Mouse (Mus musculus): ENCODE data around the gene Gm11032. TPM values are rescaled to one million over a fixed set of nuclear protein-coding genes. Genes with fewer than 3 reads are reported as not detected.
"Not testable (repeated sequence)": the region's sequence is repeated elsewhere in the genome, so short reads cannot be mapped to it uniquely, and the experiment has no call there.

Gene Gm11032
- total RNA-seq, 2 experiments from 2014 or later: not detected

DNA sequence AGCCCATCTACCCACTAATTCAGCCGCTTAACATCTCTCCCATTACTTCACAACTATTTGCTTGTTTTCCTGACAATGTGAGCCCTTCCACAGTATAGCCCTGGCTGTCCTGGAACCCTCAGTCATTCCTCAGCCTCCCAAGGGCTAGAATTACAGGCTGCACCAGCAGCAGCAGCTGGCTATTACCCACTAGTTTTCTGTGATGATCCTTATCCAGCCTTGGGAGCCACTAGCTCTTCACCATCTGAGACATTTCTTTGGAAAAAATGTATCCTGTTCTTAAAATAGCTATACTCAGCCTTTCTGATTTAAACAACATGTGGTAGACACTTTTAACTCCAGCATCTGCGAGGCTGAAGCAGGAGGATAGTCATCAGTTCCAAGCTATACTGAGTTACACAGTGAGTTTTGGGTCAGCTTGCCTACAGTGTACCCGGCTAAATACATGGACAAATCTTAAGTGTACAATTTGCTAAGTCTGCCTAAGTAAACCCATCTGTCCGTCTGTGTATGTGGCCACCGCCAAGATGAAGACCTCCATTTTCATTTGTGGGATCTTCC is 17.0 kb downstream of the Gm11032 start:
- peak overlapping the region; percentile 87 for H3K27ac ChIP-seq
- no peak for DNase-seq (ENCODE audit: low spot score in 2 of 2)
- no peak for TF ChIP-seq CTCF (conservative IDR thresholded peaks at IDR 0.05)
- peak overlapping the region; percentile 66 for H3K4me3 ChIP-seq

- peak within 1 kb of the TSS; percentile 87 for H3K27ac ChIP-seq
- peak within 1 kb of the TSS; percentile 66 for H3K4me3 ChIP-seq
- DNase-seq (ENCODE audit: low spot score in 2 of 2): peak; percentile 87 to 88
- TF ChIP-seq CTCF (conservative IDR thresholded peaks at IDR 0.05): peak; percentile 44; the same call in 1 of the 2 replicates
Measured at GRCm38 (mm10) chr11:4637534-4638234, 17.8 kb downstream of the Gm11032 start, which contains the start of gene Ascc2. Ascc2 (plus strand) TSS chr11:4637747.

DNA sequence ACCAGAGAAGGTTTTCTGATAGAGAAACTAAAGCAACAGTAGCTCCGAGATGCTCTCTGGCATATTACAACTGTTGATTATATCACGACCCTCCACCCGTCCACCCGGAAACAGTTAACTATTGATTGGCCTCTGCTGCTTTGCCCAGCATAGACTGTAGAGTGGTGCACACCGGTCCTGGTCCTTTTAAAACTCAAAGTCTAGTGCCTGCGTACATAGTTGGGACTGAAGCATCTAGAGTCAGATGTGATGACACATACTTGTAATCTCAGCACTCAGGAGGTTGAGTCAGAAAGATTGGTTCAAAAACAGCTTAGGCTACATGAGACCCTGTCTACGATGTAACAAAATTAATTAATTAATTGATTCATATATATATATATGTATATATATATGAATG is 18.4 kb downstream of the Gm11032 start:
- peak overlapping the region; percentile 66 for H3K4me3 ChIP-seq
- no peak for DNase-seq (ENCODE audit: low spot score in 2 of 2)
- TF ChIP-seq CTCF (conservative IDR thresholded peaks at IDR 0.05): no peak
- H3K27ac ChIP-seq: peak overlapping the region; percentile 87

DNA sequence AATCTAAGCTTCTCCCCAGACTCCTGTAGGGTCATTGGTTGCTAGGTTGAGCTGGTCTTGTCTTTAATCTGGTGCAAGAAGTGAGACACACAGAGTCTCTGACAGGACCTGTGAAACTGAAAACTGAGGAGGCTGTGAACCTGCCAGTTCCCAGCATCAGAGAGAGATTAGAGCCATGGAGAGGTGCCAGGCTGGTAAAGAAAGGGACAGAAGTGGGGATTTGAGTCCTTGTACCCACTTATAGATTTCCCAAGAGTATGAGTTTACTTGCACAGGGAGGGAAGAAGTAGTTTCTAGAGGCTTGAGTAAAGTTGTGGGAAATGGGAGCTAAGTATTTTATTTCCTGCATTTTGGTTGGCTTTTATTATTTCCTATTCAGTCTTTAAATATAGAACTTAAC is 21.3 kb downstream of the Gm11032 start:
- TF ChIP-seq CTCF (conservative IDR thresholded peaks at IDR 0.05): no peak
- no peak overlapping the region for H3K27ac ChIP-seq
- DNase-seq (ENCODE audit: low spot score in 2 of 2): no peak
- no peak overlapping the region for H3K4me3 ChIP-seq

DNA sequence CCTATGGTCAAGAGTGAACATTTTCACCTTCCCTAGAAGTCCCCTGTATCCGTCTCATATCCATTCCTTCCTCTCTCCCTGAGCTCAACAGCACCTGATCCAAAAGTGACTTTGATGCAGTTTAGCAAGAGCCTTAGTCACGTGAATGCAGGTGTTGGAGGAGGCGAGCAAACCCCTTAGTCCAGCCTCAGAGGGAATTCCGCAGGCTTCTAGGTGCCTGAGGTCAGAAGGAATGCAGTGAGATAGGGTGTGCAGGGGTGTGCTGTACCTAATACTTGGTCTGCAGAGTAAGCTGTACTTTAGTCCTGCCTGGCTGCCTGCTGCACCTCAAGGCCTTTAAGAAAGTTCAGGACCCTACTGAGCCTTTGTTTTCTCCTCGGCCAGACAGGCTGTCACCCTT is 23.9 kb downstream of the Gm11032 start:
- no peak overlapping the region for H3K27ac ChIP-seq
- no peak for TF ChIP-seq CTCF (conservative IDR thresholded peaks at IDR 0.05)
- no peak for DNase-seq (ENCODE audit: low spot score in 2 of 2)
- H3K4me3 ChIP-seq: no peak overlapping the region

DNA sequence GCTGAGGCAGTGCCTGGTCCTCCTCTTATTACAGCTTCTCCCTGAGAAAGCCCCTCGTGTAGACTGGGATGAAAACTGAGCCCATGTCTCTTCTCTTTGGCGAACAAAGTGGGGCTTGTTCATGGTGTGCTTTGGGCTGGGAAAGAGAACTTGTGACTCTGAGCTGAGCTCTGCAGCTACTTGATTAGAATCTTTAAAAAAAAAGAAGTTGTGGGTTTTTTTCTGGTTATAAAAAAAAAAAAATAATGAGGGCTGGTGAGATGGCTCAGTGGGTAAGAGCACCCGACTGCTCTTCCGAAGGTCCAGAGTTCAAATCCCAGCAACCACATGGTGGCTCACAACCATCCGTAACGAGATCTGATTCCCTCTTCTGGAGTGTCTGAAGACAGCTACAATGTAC is 25.3 kb downstream of the Gm11032 start:
- not testable (repeated sequence) for DNase-seq (ENCODE audit: low spot score in 2 of 2); H3K27ac ChIP-seq; H3K4me3 ChIP-seq

DNA sequence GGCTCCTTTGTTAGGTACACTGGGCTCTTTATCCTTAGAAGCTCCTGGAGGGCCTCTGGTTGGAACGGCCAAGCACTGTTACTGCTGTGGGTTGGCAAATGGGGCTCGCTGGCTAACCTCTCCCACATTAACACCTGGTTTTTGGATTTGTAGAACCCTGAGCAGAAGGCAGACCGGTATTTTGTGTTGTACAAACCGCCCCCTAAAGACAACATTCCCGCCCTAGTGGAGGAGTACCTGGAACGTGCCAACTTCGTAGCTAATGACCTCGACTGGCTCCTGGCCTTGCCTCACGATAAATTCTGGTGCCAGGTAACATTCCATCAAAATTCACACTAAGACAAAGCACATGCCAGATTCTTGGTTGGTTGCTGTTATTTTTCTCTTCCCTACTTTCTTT is 26.5 kb downstream of the Gm11032 start:
- no peak for TF ChIP-seq CTCF (conservative IDR thresholded peaks at IDR 0.05)
- H3K4me3 ChIP-seq: no peak overlapping the region
- no peak for DNase-seq (ENCODE audit: low spot score in 2 of 2)
- H3K27ac ChIP-seq: no peak overlapping the region

DNA sequence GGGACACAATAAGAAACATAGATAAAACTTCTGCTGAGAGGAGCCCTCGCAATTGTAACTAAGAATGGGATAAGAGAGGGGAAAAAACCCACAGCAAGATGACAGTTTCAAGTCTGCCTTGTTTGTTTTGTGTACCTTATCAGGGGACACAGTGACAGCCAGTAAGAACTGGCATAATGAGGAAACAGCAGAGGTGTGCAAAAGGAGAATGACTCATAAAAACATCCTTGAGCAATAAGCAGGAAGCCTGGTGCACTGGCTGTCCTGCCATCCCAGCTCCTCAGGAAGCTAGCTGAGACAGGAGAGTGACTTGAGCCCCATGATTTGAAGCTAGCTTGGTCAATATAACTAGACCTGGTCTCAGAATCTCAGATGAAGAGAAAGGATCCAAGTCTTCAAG is 40.0 kb downstream of the Gm11032 start:
- Histone ChIP-seq H3K4me3 (no peak overlapping the region), H3K27ac (peak overlapping the region; percentile 58; the same call in 1 of the 2 replicates)
- TF ChIP-seq CTCF (conservative IDR thresholded peaks at IDR 0.05): no peak
- DNase-seq (ENCODE audit: low spot score in 2 of 2): no peak

DNA sequence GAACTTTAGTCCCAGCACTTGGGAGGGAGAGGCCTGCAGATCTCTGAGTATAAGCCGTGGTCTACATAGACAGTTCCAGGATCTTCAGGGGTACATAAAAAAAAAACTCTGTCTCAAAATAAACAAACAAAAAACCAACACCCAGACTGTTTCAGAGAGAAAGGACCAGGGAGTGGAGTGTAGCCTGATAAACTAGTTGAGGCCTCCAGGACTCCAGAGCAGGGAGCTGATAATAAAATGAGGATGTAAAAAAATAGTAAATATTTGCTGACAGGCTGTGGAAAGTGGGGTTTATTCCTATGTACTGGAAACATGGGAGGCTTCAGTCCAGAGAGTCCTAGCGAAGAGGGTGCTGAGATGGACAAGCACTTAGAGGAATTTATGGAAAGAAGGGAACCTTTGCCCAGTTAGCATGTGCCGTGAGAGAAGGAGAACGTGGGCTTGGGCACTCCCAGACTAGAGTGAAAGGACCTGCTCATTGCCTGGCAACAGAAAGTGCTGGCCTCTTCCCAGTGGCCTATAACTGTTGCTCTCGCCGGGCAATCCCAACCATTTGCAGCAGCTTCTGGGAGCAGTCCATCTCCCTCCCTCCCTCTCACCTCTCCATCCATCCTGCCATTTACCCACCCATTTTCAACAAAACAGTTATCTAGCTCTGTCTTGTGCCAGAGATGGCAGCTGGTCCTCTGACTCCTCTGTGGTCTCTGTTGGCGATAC is 40.6 kb downstream of the Gm11032 start:
- TF ChIP-seq CTCF (conservative IDR thresholded peaks at IDR 0.05): no peak
- H3K4me3 ChIP-seq: no peak overlapping the region
- H3K27ac ChIP-seq: peak overlapping the region; percentile 58
- DNase-seq (ENCODE audit: low spot score in 2 of 2): no peak

DNA sequence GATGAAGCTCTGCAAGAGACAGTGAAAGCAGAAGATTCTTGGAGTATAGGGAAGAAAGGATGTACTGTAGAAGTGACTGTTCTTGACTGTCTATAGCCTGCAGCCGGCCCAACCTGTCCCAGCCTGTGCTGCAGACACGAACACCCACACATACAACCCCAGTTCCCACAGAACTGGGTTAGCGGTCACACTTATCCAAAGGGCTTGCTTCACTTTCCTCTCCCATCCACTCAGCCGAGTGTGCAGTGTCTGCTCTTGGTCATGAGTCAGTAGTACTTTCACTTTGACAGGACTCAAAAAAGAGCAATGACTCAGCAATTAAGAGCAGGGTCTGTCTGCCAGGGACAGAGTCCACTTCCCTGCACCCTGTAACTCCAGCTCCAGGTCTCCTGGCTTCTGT is 41.5 kb downstream of the Gm11032 start:
- no peak for DNase-seq (ENCODE audit: low spot score in 2 of 2)
- Histone ChIP-seq H3K4me3 (no peak overlapping the region), H3K27ac (peak overlapping the region; percentile 58)
- no peak for TF ChIP-seq CTCF (conservative IDR thresholded peaks at IDR 0.05)

DNA sequence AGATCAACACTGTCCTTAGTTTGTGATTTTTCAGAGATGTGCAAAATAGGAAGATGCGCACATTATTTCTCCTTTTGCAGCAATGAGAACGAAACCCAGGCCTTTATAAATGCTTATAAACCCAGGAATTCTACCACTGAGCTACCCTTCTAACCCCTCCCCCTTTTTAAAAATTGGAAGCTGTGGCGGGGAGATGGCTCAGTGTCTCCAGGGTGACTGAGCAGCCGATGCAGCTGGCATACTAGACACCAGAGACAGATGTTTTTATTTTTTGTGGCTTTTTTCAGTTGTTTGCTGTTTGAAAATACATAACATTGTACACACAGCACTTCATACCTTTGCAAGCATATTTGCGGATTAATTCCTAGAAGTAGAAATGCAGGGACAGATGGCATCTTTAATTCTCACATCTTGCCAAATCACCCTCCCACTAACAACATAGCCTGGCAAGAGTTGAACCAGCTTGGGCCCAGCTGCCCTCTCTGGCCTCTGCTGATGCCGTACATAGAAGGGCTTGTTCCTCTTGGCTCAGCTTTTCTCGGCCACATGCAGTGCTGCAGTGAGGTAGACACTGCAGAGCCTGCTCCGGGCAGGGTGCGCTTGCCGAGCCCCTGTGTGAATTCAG is 42.1 kb downstream of the Gm11032 start:
- Histone ChIP-seq H3K27ac (peak overlapping the region; percentile 58), H3K4me3 (no peak overlapping the region)
- no peak for TF ChIP-seq CTCF (conservative IDR thresholded peaks at IDR 0.05)
- no peak for DNase-seq (ENCODE audit: low spot score in 2 of 2)

DNA sequence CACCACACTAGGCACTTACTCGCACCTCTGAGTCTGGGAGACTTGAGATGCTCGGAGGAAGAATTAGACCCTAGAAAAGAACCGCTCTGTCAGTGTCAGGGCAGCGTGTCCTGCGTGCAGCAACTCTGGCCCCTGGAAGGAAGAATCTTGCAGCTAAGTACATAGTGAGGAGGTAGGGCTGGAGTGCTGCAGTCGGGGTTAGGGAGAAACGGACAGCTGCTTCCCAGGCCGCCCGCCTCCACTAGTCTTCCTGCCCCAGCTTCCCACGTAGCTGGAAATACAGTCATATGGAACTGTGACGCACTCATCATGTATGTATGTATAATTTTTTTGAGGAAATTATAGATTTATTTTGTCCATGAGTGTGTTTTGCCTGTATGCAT is 42.6 kb downstream of the Gm11032 start:
- TF ChIP-seq CTCF (conservative IDR thresholded peaks at IDR 0.05): no peak
- H3K27ac ChIP-seq: peak overlapping the region; percentile 58
- no peak overlapping the region for H3K4me3 ChIP-seq
- DNase-seq (ENCODE audit: low spot score in 2 of 2): no peak

Other genes with a start within 250 kb of the Gm11032 start
- not detected for gene Hormad2, start 179.0 kb upstream of the Gm11032 start, total RNA-seq (2021)
- 10 to 100 TPM; 70.5 to 73.2 TPM for gene Mtmr3, start 25.2 kb upstream of the Gm11032 start, total RNA-seq (2021)
- gene Ascc2, start 17.7 kb downstream of the Gm11032 start, total RNA-seq (2021): 10 to 100 TPM; 23.7 to 25.0 TPM
- gene Uqcr10, start 84.3 kb downstream of the Gm11032 start, total RNA-seq (2021): 100 to 1,000 TPM; 367 to 391 TPM
- 10 to 100 TPM; 33.1 to 34.0 TPM for gene Zmat5, start 84.6 kb downstream of the Gm11032 start, total RNA-seq (2021)
- gene Cabp7, start 126.7 kb downstream of the Gm11032 start, total RNA-seq (2021): 100 to 1,000 TPM; 309 to 329 TPM
- gene Nf2, start 229.5 kb downstream of the Gm11032 start, total RNA-seq (2021): 100 to 1,000 TPM in 1 of 2 experiments, 10 to 100 TPM in 1; 91.2 to 102 TPM

All from layer of hippocampus, adult 2 months (tissue).